Mouse (Mus musculus): ENCODE results near the gene Tmem159. TPM values are rescaled to one million over a fixed set of nuclear protein-coding genes. Genes with fewer than 3 reads are reported as not detected.

The Tmem159 gene
- polyA plus RNA-seq, 1 experiment = 5.7 TPM

DNA sequence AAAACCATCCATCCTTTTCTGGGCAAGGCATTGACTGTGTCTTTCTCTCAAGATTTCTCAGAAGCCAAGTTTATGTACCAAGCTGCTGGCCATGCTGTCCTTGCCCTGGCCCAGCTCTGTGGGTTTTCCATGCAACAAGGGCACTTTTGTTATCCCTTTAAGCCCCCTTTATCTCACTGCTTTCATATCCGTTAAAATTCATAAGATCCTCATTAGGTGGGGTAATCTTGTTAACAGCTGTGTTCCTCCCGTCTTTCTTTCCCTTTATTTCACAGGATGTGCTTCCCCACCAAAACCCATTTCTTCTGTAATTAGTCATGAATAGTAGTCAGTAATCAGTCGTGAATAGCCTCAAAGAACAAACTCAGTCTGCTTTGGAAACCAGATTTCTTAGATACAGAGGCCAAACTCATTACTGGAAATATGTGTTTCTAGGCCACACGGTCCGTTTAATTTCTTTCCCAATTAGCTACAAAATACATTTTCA lies 55.5 kb downstream of the Tmem159 start:
- no peaks in the 10 kb centered on the region for H3K36me3 ChIP-seq (ENCODE audit: control insufficient read depth, insufficient read depth, low read length)
- no peak for DNase-seq (ENCODE audit: low read depth in 1 of 2, low spot score in 2 of 2)
- WGBS = 67% methylated on average over 5 of the region's 5 CpGs
- H3K4me3 ChIP-seq (ENCODE audit: extremely low read depth, insufficient read depth, insufficient read length) = no peak overlapping the region
- H3K4me1 ChIP-seq (ENCODE audit: control insufficient read depth, insufficient read depth, insufficient read length) = no peaks in the 10 kb centered on the region
- TF ChIP-seq CTCF (IDR thresholded peaks at IDR 0.05; ENCODE audit: extremely low read depth, insufficient read depth, insufficient read length, insufficient replicate concordance) (no peak), POLR2A (IDR thresholded peaks at IDR 0.05; ENCODE audit: low read depth, low read length) (no peak)
- no peaks in the 10 kb centered on the region for H3K27me3 ChIP-seq (ENCODE audit: control insufficient read depth, insufficient read depth, low read length)
- H3K27ac ChIP-seq (ENCODE audit: insufficient read depth, low read length) = no peak overlapping the region

GRCm38 (mm10) chr7:120158121-120158613 lies 56.0 kb downstream of the Tmem159 start:
- Histone ChIP-seq H3K36me3 (ENCODE audit: control insufficient read depth, insufficient read depth, low read length) (no peaks in the 10 kb centered on the region), H3K27me3 (ENCODE audit: control insufficient read depth, insufficient read depth, low read length) (no peaks in the 10 kb centered on the region), H3K4me3 (ENCODE audit: extremely low read depth, insufficient read depth, insufficient read length) (no peak overlapping the region), H3K27ac (ENCODE audit: insufficient read depth, low read length) (no peak overlapping the region), H3K4me1 (ENCODE audit: control insufficient read depth, insufficient read depth, insufficient read length) (no peaks in the 10 kb centered on the region)
- WGBS = 62% methylated on average over 4 of the region's 4 CpGs
- TF ChIP-seq CTCF (IDR thresholded peaks at IDR 0.05; ENCODE audit: extremely low read depth, insufficient read depth, insufficient read length, insufficient replicate concordance) = no peak
- DNase-seq (ENCODE audit: low read depth in 1 of 2, low spot score in 2 of 2) = no peak

GRCm38 (mm10) chr7:120163581-120164251 lies 61.6 kb downstream of the Tmem159 start:
- TF ChIP-seq POLR2A (IDR thresholded peaks at IDR 0.05; ENCODE audit: low read depth, low read length) = no peak
- TF ChIP-seq CTCF (IDR thresholded peaks at IDR 0.05; ENCODE audit: extremely low read depth, insufficient read depth, insufficient read length, insufficient replicate concordance) = no peak
- 91% methylated on average over 11 of the region's 11 CpGs for WGBS
- no peak for DNase-seq (ENCODE audit: low read depth in 1 of 2, low spot score in 2 of 2)

More at GRCm38 (mm10) chr7:120163581-120164251, 61.6 kb downstream of the Tmem159 start:
- Histone ChIP-seq H3K27ac (ENCODE audit: insufficient read depth, low read length) (no peak overlapping the region), H3K36me3 (ENCODE audit: control insufficient read depth, insufficient read depth, low read length) (no peaks in the 10 kb centered on the region), H3K4me3 (ENCODE audit: extremely low read depth, insufficient read depth, insufficient read length) (no peak overlapping the region), H3K4me1 (ENCODE audit: control insufficient read depth, insufficient read depth, insufficient read length) (no peaks in the 10 kb centered on the region), H3K27me3 (ENCODE audit: control insufficient read depth, insufficient read depth, low read length) (no peaks in the 10 kb centered on the region)

Other genes with a start within 250 kb of the Tmem159 start
- 0.49 and 0.80 TPM in 2 replicates for gene Lyrm1, start 206.5 kb upstream of the Tmem159 start, polyA plus RNA-seq (2012; rRNA removed)
- gene Dcun1d3, start 206.1 kb upstream of the Tmem159 start, polyA plus RNA-seq (2012; rRNA removed) = 3.1 and 3.8 TPM in 2 replicates
- gene Dnah3, start 7.1 kb upstream of the Tmem159 start, polyA plus RNA-seq (2012; rRNA removed) = not detected in 2 replicates
- gene Zp2, start 42.9 kb downstream of the Tmem159 start, polyA plus RNA-seq (2012; rRNA removed) = not detected in 2 replicates
- gene Anks4b, start 71.5 kb downstream of the Tmem159 start, polyA plus RNA-seq (2012; rRNA removed) = not detected in 2 replicates
- gene Crym, start 99.8 kb downstream of the Tmem159 start, polyA plus RNA-seq (2012; rRNA removed) = 1.6 and 2.6 TPM in 2 replicates
- gene Abca14, start 101.6 kb downstream of the Tmem159 start, polyA plus RNA-seq (2012; rRNA removed) = not detected in 2 replicates
- not detected in 2 replicates for gene Abca15, start 226.3 kb downstream of the Tmem159 start, polyA plus RNA-seq (2012; rRNA removed)

Measured in spleen, adult 2 months (tissue).